Mouse (Mus musculus): Measurements from ENCODE around the gene Myrip.

DNA sequence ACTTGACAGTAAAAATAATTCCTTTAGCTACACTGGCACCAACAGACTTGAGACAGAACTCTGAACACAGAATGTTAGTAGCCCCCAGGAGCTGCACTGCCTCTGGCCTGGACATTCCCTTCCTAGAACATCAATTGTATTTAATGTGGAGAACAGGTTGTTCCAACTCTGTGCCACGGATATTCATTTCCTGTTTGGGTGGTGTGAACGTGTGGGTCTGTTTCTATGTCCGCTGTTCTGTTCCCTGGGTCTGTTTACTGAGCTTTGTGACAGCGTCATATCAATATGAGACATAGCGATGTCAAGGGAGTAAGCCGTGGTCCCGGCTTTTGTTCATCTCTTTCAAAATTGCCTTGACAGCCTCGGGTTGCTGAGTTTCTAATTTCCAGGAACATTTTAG is 97.0 kb downstream of the Myrip start:
- TF ChIP-seq CTCF (IDR thresholded peaks at IDR 0.05; ENCODE audit: low read depth, low read length): no peak
- no peak for TF ChIP-seq GATA1 (IDR thresholded peaks at IDR 0.05; ENCODE audit: borderline replicate concordance, low read length)
